Mouse (Mus musculus): ENCODE data around the gene Smurf1.

Smurf1 gene

DNA sequence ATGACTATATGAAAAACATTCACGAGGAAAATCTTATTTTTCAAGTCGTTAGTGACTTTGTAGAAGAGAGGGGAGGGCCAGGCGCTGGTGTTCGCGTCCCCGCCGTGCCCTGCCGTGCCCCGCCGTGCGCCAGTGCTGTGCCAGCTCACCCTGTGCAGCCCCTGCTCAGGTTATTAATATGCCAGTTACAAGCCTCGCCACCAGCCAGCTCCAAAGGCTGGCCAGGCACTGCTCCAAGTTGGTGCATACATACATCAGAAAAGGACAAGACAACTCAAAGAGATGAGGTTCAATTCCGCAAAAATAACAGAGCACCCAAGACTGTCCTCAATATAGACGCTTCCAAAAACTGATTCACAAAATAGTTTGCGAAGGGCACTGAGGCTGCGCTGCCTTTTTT, 51.7 kb downstream of the Smurf1 start:
- peak in 1 of 2 experiments; percentile 31 for DNase-seq

- DNase-seq = no peak
Measured at GRCm38 (mm10) chr5:144913361-144913760, 52.3 kb downstream of the Smurf1 start.

- DNase-seq = no peak
Measured at GRCm38 (mm10) chr5:144912519-144913310, 52.9 kb downstream of the Smurf1 start.

DNA sequence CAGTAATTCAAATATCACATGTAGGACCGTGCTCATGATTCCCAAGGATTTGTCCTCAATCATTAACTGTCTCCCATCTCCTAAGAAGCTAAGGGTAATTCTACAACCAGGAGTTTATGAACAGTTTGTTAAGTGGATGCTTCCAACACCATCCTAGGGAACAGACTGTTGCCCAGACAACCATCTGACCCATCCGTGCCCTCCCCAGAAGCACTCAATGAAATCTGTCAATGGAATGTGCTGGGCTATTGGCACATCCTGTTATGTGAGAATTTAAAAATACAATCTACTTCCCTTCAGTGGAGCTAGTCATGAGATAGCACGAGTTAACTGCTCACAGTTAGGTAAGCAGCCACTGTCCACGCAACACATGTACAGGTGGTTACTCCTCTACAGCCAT, 56.1 kb downstream of the Smurf1 start:
- no peak for DNase-seq

DNA sequence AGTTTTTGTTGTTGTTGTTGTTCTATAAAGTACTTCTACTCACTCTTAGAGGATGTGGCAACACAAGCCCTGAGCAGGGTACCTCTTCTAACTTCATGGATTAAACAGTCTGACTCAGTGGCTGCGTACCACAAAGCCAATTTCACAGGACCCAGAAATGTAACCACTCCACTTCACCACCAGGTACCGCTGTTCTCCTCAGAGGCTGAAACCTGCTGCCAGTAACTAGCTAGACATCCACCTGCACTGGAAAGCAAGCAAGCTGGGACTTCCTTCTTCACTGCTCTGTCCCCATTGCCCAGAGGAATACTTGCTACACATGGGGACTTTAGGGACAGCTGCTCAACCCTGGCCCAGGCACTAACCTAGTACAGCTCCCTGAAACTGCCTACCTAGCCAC, 58.1 kb downstream of the Smurf1 start:
- DNase-seq = no peak

DNA sequence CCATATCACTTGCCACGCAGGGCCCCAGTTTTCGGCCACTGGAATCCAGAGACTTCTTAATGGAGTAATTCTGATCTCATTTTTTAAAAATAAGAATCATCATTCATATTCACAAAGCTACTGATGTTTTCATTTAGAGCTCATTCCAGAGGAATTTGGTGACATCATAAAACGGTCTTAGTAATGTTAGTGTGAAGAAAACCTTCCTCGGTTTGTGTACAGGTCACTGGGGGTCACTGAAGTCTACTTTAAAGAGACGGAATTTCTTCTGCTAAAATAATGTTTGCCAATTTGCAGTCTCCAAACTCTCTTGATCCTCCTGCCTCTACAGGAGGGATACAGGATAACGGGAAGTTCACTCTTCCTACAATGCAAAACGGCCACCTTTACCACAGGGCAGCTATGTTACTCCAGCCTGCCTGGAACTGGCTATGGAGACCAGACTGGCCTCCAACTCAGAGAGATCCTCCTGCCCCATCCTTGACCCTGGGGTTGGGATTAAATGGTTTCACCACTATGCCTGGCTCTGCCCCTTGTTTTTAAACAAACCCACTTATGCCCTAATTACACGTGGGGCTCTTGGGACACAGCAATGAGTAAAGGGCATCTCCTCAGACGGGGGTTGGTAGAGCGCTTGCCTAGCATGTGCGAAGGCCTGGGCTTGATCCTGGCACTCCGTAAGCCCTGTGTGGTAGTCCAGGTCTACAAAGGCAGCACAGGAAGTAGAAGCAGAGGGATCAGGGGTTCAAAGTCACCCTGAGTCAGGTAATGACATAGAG, 61.1 kb downstream of the Smurf1 start:
- no peak for DNase-seq

DNA sequence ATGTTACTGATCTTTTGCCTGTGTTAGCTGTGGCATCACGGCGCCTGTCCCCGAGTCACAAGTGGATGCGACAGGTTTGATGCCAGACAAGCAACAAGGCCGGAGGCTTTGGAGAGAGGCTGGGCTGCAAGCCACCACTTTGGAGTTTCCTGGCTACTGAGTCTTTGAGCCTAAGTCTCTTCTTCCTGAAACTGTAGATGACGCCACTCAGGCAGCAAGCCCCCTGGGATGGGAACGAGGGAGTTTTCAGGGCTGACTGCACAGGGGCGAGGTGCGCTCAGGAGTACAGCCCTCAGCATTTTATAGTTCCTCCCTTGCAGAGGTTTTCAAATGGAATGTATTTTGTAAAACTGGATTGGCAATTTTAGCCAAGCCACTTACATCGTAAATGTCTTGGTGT, 63.9 kb downstream of the Smurf1 start:
- DNase-seq = peak; percentile 33 to 61

DNA sequence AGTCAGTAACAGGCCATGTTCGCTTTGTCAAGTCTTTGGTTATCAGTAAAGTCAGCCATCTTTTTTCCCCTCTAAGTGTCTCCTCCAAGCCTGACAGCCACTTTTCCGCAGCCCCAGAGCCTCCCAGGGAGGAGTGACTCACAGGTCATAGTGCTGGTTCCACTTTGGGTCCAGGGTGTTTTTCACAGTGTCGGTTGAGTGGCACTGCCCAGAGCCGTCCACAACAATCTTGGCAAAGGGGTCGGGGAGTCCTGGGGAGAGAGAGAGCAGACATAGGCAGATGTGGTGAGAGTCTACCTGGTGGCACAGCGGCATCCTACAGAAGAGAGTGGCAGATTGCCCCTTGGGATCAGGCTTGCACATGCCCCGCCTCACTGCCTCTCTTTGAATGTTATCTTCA, 64.6 kb downstream of the Smurf1 start:
- no peak for DNase-seq

DNA sequence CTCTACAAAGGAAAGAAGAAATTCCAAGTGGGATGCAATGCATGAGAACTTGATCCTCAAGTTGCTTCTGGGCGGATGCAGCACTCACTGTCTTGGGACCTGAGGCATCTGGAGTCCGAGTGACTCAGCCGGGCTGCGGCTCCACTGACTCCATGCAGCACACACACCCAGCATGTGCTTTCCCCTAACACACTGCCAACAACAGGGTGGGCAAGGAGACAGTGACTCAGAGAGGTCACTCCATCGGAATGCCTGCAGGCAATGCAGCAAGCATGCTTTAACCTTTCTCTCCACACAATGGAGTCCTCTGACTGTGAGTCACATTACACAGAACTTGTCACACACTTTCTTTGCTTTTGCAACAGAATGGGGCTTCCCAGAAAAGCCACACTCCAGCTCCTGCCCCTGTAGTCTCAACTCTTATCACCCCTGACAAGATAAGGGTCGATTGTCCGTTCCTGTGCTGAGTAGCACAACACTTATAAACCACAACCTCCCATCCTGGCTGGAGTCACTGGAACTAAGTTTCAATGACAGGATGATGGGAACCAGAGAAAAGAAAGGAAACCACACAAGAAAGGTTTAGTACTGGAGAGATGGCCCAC, 67.1 kb downstream of the Smurf1 start:
- no peak for DNase-seq

DNA sequence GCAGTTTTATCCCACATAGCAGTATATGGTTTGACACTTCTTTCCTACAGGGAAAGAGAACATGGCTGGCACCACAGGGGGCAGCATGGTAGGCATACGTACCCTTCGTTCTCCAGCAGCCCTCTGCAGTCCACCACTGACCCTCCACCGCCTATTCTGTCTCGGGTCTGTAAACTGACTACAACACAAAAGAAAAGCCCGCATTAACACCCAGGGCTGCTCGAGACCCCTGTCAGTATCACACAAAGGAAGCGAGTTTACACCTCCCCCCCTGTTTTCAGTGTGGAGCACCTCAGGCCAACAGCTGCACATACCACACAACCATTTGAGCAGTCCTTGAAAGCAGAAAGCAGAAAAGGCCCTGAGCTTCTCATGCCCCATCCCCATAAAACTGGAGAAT, 67.8 kb downstream of the Smurf1 start:
- no peak for DNase-seq

- no peak for DNase-seq
Measured at GRCm38 (mm10) chr5:144891276-144891675, 74.4 kb downstream of the Smurf1 start.

- no peak for DNase-seq
Measured at GRCm38 (mm10) chr5:144885968-144886650, 79.5 kb downstream of the Smurf1 start.

- peak; percentile 54 to 70 for DNase-seq
Measured at GRCm38 (mm10) chr5:144884629-144885217, 80.9 kb downstream of the Smurf1 start.

GRCm38 (mm10) chr5:144881670-144882399, 83.8 kb downstream of the Smurf1 start:
- peak in 1 of 2 experiments; percentile 1 for DNase-seq

GRCm38 (mm10) chr5:144877021-144877420, 88.6 kb downstream of the Smurf1 start:
- no peak for DNase-seq

DNA sequence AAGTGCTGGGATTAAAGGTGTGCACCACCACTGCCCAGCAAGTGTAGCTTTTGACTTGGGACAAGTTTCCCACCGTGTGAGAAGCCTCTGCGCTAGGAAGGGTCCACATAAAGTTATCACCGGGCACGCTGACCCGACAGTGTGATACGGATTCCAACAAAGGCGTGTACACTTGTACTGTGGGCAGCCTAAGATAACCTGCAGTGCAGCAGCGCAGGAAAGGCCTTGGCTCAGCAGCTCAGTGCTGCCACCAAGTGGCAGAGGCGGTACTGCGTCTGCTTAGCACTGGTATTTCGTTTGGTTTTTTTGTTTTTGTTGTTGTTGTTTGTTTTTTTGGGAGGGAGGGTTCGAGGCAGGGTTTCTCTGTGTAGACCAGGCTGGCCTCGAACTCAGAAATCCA, 89.8 kb downstream of the Smurf1 start:
- peak; percentile 86 to 87 for DNase-seq

DNA sequence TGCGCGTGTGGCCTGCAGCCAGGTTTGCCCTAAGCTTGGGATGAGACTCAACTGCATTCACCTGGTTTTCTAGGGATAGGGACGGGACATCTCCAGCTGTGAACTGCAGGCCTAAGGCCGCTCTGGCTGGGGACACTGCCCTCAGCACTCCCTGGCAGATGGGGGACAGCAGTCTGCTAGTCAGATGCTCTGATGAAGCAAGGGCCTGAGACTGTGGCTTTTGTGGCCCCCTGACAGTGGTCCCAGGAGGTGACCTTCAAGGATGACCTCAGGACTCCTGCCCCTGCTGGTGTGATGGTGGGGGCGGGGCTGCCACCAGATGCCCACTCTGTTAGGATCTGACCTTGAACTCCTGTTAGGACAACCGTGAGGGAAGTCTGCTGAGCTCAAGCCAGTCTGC, 90.4 kb downstream of the Smurf1 start:
- no peak for DNase-seq

- no peak for DNase-seq
Measured at GRCm38 (mm10) chr5:144872867-144873266, 92.8 kb downstream of the Smurf1 start.

DNA sequence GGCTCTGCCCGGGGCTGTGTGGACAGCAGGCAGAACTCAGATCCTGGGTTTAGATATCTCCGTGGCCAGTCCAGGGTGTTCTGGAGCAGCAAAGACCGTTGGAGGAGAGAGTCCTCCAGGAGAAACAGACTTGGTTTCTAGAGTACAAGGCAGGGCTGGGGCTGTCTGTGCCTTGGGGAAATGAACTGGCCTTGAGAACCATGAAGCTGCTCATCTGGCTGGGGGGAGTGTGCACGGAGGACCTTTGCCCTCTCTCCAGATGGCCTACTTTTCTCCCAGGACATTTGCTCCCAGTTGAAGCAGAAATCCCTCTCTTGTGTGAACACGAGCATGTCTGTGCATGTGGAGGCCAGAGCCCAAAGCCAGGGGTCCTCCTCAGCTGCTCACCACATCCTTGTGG, 93.3 kb downstream of the Smurf1 start:
- peak in 1 of 2 experiments; percentile 46 for DNase-seq

- DNase-seq = no peak
Measured at GRCm38 (mm10) chr5:144871775-144872174, 93.9 kb downstream of the Smurf1 start.

- DNase-seq = no peak
Measured at GRCm38 (mm10) chr5:144870782-144871181, 94.9 kb downstream of the Smurf1 start.

DNA sequence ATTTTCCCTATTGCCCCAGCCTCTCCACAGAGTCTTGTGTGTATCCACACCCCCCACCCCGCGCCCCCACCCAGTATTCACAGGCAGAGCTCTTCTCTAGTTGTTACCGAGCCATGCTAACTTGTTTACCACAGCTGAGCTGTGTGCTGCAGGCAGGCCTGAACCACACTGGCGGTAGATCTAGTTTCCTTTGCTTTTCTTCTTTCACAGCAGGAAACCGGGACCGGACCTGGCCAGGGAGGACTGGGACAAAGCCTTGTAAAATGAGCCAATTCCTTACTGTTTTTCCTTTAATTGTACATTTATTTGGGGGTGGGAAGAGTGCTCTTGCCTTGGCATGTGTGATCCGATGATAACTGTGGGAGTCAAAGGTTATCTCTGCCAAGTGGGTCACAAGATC, 96.2 kb downstream of the Smurf1 start:
- DNase-seq = no peak

Data from kidney, postnatal 4 days (tissue).